Mouse (Mus musculus): Measurements from ENCODE around the gene Rbm11.

Rbm11 gene

DNA sequence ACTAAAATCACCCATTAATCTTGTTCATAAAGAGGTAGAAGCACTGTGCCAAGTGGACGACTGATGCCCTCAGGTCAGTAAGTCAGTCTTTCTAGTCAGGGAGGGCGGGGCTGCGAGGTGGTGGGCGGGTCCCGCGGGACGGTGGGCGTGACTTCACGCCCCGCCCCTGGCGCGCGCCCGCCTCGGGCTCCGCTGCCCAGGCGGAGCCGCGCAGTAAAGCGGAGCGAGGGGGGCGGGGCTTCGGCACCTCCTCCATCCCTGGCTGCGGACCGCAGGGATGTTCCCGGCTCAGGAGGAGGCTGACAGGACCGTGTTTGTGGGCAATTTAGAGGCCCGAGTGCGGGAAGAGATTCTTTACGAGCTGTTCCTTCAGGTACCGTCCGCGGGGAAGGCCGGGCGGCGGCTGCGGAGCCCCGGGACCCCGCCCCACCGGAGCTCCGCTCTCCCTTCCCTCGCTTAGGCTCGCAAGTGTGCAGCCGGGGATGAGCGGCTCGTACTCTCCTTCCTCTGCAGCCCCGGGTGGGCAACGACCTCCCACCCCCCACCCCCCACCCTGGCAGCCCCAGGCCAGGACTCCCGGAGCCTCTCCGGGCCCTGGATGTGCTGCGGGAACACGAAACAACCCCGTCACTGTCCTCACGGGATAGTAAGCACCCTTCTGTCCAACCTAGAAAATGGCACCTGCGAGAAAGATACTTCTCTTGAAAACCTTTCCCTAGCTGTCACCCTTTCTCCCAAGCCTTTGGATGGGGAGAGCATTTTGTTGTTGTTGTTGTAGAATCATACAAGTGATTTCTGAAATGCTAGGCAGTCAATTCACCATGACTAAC lies at the start of gene Rbm11:
Gene Rbm11 (plus strand): TSS at position 174 of the 830 bp plus-strand sequence.
- in situ Hi-C loops (cut with MboI, MseI), result no loop called here

DNA sequence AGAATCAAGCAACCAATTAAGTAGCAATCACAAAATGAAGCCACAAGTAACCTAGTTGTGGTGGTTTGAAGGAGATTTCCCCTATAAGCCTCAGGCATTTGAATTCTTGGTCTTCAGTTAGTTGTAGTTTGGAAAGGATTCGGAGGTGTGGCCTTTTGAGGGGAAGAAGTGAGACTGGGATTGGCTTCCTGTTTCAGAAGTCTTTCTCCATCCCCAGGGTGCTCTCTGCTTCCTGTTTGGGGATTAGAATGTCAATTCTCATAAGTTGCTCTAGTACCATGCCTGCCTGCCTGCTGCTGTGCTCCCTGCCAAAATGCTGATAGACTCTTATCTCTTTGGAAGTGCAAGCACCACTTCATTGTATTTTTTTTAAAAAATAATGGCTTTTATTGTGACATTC lies 47.3 kb upstream of the Rbm11 start:
- in situ Hi-C loops (cut with MboI, MseI), result no loop called here

DNA sequence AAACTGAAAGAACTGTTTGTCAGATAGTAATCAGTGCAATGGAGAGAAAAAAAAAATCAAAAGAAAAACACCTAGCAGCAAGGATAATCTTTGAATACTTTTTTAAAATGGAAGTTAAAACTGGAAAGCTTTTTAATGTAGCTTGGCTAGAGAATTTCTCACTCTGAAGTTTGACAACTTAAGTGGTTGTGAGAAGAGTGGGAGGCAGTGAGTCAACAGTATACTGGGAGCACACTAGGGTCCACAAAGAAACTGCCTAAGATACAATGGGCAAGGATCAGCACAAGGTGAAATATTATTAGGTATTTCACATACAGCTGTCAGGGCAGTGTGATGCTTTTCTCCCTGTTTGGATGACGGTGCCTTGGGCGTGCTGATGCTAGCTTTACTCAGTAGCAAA lies 29.7 kb upstream of the Rbm11 start:
- in situ Hi-C loops (cut with MboI, MseI), result no loop called here

DNA sequence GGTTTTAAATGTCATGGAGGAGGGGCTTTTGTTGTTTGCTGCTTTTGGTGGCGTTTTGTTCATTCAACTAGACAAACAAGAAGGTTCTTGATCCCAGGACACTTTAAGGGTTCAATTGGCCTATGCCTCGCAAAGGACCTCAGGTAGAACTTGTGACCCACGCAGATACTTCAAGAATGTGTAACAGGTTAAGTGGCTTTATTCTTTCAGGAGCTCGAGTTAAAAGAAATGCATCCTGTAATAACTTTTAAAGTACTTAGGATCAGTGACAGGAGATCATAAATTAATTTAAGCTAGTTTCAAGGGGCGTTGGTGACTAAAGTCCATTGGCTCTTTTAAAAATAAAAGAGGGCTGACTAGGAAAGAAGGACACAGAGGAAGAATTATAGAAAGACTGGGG lies 10.4 kb upstream of the Rbm11 start:
- in situ Hi-C loops (cut with MboI, MseI), result no loop called here

DNA sequence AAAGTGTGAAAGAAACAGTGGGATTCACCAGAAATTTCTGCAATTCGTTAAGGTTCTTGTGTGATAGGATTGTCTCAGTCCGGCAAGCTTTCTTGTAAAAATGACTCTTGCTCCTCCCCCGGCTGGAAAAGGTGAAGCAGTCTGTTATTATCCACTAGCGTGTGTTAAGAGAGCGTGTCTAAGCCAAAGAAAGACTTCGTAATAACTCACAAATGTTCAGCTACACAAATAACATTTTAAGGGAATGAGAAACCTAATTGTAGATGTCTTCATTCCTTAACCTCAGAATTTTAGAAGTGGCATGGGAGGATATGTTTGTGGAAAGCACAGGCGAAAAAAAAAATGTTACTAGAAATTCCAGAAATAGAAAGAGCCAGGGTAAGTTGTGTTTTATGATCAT lies 6.7 kb upstream of the Rbm11 start, which contains the start of gene Lipi:
Gene Lipi (minus strand): TSS at position 101 of the 400 bp plus-strand sequence.
- in situ Hi-C loops (cut with MboI, MseI), result no loop called here

DNA sequence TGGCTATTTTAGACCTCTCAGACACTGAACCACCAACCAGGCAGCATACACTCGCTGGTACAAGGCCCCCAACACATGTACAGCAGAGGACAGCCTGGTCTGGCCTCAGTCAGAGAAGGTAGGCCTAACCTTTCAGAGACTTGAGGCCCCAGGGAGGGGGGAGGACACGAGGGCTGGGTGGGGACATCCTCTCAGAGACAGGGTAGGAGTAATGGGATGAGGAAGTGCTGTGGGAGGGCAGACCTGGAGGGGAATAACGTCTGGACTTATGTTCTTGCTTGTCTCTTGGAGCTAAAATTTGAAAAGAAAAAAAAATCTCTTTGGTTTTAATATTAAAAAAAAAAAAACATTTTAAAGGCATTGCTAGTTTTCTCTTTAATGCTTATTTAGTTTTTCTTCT lies 6.2 kb upstream of the Rbm11 start:
- in situ Hi-C loops (cut with MboI, MseI), result no loop called here

DNA sequence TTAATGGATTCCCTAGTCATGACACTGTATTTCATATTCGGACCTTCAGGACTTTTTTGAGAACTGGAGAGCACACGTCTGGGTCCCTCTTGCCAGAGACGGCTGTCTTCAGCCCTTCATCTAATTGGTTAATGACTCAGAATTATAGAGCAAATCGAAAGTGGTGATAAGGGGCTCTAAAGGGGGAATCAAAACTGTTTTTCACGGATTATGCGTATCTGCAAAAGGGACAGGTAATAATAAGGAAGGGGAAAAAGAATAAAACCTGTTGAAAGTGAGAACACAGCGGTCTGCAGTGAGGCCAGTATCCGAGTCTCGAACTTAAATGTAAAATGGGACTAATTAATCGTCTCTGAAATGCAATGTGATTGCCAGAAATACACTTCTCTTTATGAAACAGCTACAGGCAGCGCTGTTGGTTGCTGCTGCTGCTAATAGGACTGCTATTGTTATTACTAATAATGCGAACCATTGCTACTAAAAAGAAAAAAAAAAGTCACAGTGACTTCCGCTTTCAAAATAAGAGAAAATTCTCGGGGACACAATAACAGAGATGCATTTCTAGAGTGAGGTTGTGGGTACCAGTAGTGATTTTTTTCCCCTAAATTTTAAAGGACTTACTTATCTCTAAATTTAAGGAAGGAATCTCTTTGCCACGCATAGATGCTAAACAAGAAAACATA lies 998 bp downstream of the Rbm11 start:
- in situ Hi-C loops (cut with MboI, MseI), result no loop called here

DNA sequence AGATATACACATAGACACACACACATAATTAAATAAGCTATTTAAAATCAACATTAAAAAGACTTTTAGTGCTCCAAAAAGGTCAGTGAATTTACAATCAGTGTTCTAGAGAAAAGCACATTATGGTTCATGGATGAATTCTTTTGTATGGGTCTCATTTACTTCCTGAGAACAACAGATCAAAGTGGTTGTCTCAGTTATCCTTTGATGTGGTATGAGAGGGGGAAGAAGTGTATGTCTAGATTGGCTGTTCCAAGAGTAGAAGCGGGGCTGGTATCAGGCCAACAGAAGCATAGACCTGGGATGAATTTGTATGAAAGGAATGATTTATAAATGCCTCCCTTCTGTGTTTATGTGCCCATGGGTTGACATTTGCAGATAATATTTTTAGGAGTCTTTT lies 13.8 kb downstream of the Rbm11 start:
- in situ Hi-C loops (cut with MboI, MseI), result no loop called here

DNA sequence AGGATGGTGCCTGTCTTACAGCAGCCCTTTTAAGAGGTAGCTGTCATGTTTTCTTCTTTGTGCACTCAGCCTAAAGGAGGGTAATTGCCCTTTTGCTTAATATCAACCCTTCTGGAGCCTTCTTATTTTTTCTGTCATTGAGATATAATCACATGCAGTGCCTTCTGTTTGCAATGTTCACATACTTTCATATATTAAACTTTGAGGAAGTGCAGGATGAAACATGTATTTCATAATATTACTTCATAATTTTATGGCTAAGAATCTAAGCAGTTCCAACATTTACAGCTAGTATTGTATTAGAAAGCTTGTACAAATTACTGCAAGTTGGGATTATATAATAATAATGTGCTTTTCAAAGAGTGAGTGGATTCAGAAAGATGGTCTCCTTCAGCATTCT lies 19.9 kb downstream of the Rbm11 start:
- in situ Hi-C loops (cut with MboI, MseI), result no loop called here

DNA sequence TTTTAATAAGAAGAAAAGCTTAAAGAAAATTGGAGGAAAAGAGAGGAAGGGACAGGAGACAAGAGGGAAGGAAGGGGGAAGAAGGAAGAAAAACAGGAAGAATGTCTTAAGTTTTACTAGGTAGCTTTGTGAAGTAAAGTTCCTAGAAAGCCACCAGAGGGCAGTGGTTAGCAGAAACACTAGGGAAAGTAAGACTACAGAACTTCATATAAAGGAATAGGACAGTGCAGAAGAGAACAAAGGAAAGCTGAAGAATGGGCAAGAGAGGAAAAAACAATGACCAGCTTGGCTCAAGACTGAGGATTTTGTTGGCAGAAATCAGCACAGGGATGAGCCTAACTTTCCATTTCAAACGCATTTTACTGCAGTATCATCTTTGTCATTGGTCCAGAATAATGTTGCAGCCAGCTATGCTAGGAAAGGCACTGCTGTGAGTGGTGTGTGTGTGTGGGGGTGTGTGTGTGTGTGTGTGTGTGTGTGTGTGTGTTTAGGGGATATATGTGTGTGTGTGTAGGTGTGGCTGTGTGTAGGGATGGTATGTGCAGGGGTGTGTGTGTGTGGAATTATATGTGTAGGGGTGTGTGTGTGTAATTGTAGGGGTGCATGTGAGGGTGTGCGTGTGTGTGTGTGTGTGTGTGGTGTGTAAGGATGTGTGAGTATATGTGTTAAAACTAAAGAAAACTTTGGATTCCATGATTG lies 25.2 kb downstream of the Rbm11 start:
- in situ Hi-C loops (cut with MboI, MseI), result no loop called here

DNA sequence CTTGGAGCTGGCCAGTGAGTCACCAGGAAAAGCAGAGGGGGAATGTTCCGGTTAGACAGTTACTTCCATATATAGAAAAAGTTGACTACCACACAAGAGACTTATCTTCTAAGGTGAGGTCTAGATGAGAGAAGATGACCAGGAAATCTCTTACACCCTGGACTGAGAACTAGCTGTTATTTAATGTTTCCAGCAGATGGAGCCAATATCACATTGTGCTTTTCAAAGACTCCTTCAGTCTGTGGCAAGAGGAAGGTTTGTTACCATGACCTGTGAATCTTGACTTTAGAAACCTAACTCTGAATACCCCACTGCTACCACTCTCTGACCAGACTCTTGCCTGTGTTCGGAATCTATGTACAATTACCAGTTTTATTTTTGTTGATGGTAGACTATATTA lies 35.2 kb downstream of the Rbm11 start:
- in situ Hi-C loops (cut with MboI, MseI), result no loop called here

Measured in T-helper 17 cell (primary cell).